ENCODE assay signal across 16 mouse cellular contexts in genomic region chr10:117852648-117853192, GRCm38 (mm10). TPM values are rescaled to one million over a fixed set of nuclear protein-coding genes. Genes with fewer than 3 reads are reported as not detected.
A peak's percentile ranks its signal among the peaks of the same experiment; 100 is the strongest.
DNase-seq lines count a peak whose midpoint lies in the region; ATAC-seq and TF ChIP-seq lines count a peak whose summit lies in the region.
"Had no signal": no experiment of that assay in that cellular context is flagged by ENCODE, and none has a peak within 500 bp of the region (broad histone marks: within the 10 kb centered on the region; RNA-seq: fewer than 3 reads in every experiment).

No protein-coding gene starts in this region.

- no peak overlapping the region for H3K27ac ChIP-seq in intestine, postnatal 0 days (ENCODE audit: low read depth, low read length)
- H3K27ac ChIP-seq in intestine, embryonic 16.5 days (ENCODE audit: low read length) = no peak overlapping the region
- H3K27ac ChIP-seq: embryonic facial prominence, embryonic 15.5 days; limb, embryonic 13.5 days had no signal

- peak; percentile 40 for TF ChIP-seq CTCF in intestine, postnatal 0 days (IDR thresholded peaks at IDR 0.05; ENCODE audit: low read depth)
- 0 out of 2 replicates have a peak, but pooled peaks have one; percentile 11 for TF ChIP-seq CTCF in brain, embryonic 14.5 days (IDR thresholded peaks at IDR 0.05; ENCODE audit: borderline replicate concordance, extremely low read depth, insufficient read depth, insufficient read length)

- H3K4me1 ChIP-seq in intestine, postnatal 0 days (replicated peaks; ENCODE audit: control insufficient read depth, insufficient read depth, low read length) = no peaks in the 10 kb centered on the region
- H3K4me1 ChIP-seq in intestine, embryonic 16.5 days (ENCODE audit: control insufficient read depth, insufficient read depth, low read length) = no peaks in the 10 kb centered on the region
- H3K4me1 ChIP-seq: embryonic facial prominence, embryonic 15.5 days had no signal

- H3K4me2 ChIP-seq in intestine, postnatal 0 days (replicated peaks; ENCODE audit: low read depth) = no peak overlapping the region
- no peak overlapping the region for H3K4me2 ChIP-seq in intestine, embryonic 16.5 days (ENCODE audit: low read depth, low read length)
- H3K4me2 ChIP-seq: embryonic facial prominence, embryonic 15.5 days; limb, embryonic 13.5 days; midbrain, embryonic 11.5 days had no signal

- no peak overlapping the region for H3K4me3 ChIP-seq in intestine, postnatal 0 days (ENCODE audit: low read depth, low read length)
- H3K4me3 ChIP-seq in intestine, embryonic 16.5 days (ENCODE audit: low read length) = no peak overlapping the region
- H3K4me3 ChIP-seq: embryonic facial prominence, embryonic 15.5 days; limb, embryonic 13.5 days had no signal

- no peaks in the 10 kb centered on the region for H3K27me3 ChIP-seq in intestine, postnatal 0 days (replicated peaks; ENCODE audit: control insufficient read depth, insufficient read depth, low read length)
- no peaks in the 10 kb centered on the region for H3K27me3 ChIP-seq in intestine, embryonic 16.5 days (replicated peaks; ENCODE audit: control insufficient read depth, insufficient read depth, low read length)
- H3K27me3 ChIP-seq: embryonic facial prominence, embryonic 15.5 days; limb, embryonic 13.5 days had no signal

- H3K9ac ChIP-seq in intestine, postnatal 0 days (ENCODE audit: low read depth, low read length) = no peak overlapping the region
- H3K9ac ChIP-seq in intestine, embryonic 16.5 days (ENCODE audit: low read depth, low read length) = no peak overlapping the region
- H3K9ac ChIP-seq: embryonic facial prominence, embryonic 15.5 days; limb, embryonic 13.5 days had no signal

- H3K36me3 ChIP-seq in intestine, postnatal 0 days (ENCODE audit: control insufficient read depth, insufficient read depth) = no peaks in the 10 kb centered on the region
- H3K36me3 ChIP-seq in intestine, embryonic 16.5 days (ENCODE audit: control insufficient read depth, insufficient read depth, low read length) = no peaks in the 10 kb centered on the region
- H3K36me3 ChIP-seq: embryonic facial prominence, embryonic 15.5 days; limb, embryonic 13.5 days had no signal

- WGBS in intestine, postnatal 0 days = 87% methylated on average over 10 of the region's 10 CpGs
- 92% methylated on average over 10 of the region's 10 CpGs for WGBS in intestine, embryonic 16.5 days

- TF ChIP-seq POLR2A in brain, embryonic 14.5 days (IDR thresholded peaks at IDR 0.05; ENCODE audit: borderline replicate concordance, extremely low read depth, insufficient read depth, insufficient read length, poor library complexity, severe bottlenecking) = no peak

- no peaks in the 10 kb centered on the region for H3K9me3 ChIP-seq in intestine, postnatal 0 days (ENCODE audit: control insufficient read depth)
- no peaks in the 10 kb centered on the region for H3K9me3 ChIP-seq in intestine, embryonic 16.5 days (ENCODE audit: control insufficient read depth, low read length)
- H3K9me3 ChIP-seq: embryonic facial prominence, embryonic 15.5 days; limb, embryonic 13.5 days had no signal

- ATAC-seq in intestine, postnatal 0 days = no peak
- no peak for ATAC-seq in intestine, embryonic 16.5 days
- ATAC-seq: forebrain, embryonic 14.5 days had no signal

- DNase-seq in testis, postnatal 14 days (ENCODE audit: low spot score) = peak; percentile 46
- no peak for DNase-seq in testis, postnatal 10 days (ENCODE audit: low spot score)
- DNase-seq in brain, embryonic 14.5 days (ENCODE audit: low read depth) = no peak
- no peak for DNase-seq in urinary bladder, adult 18-20 months (ENCODE audit: low spot score in 2 of 2)
- DNase-seq in urinary bladder, postnatal 25 days (ENCODE audit: low spot score) = no peak
- DNase-seq: adrenal gland, postnatal 25 days; heart, postnatal 36 days; kidney, adult 11 months; right cerebral cortex, postnatal 4 days; thymus, postnatal 25 days had no signal

RNA-seq across cellular contexts. Expression of gene Rap1b, which starts 6.9 kb away (rescaled TPM):
- 132 and 134 TPM in 2 replicates for polyA plus RNA-seq in intestine, postnatal 0 days (2015; fragmentation: Nextera tagmentation; extraction: Ambion mirVana)
- polyA plus RNA-seq in intestine, embryonic 16.5 days (2015; fragmentation: Nextera tagmentation; extraction: Ambion mirVana) = 157 and 163 TPM in 2 replicates
- polyA plus RNA-seq in brain, embryonic 14.5 days (2012; rRNA removed) = 67.6 and 87.0 TPM in 2 replicates
